Mouse (Mus musculus) heart, embryonic 10.5 days (tissue): ENCODE results near the gene Gli3. TPM values are rescaled to one million over a fixed set of nuclear protein-coding genes. Genes with fewer than 3 reads are reported as not detected.

Experiments
- DNase-seq: peaks from one replicate; pipeline ENCODE4 v3.0.0-alpha.2; 2017; ENCODE audit warnings: low spot score
- H3K27ac ChIP-seq: fragments of 300-500 bp; sonication (generic); 2 replicates; pipeline ENCODE4 v1.5.1; 2016; ENCODE audit warnings: mild to moderate bottlenecking
- H3K27me3 ChIP-seq: fragments of 300-500 bp; sonication (generic); 2 replicates; pipeline ENCODE4 v1.6.1; 2016; ENCODE audit warnings: mild to moderate bottlenecking; ENCODE audit not compliant: poor library complexity, insufficient read depth, severe bottlenecking
- H3K36me3 ChIP-seq: fragments of 300-500 bp; sonication (generic); 2 replicates; pipeline ENCODE4 v1.6.1; 2016; ENCODE audit warnings: mild to moderate bottlenecking, moderate library complexity
- H3K4me1 ChIP-seq: fragments of 300-500 bp; sonication (generic); 2 replicates; pipeline ENCODE4 v1.6.1; 2016; ENCODE audit warnings: mild to moderate bottlenecking
- H3K4me3 ChIP-seq: fragments of 300-500 bp; sonication (generic); 2 replicates; pipeline ENCODE4 v1.5.1; 2016; ENCODE audit warnings: mild to moderate bottlenecking, moderate library complexity
- H3K9me3 ChIP-seq: fragments of 300-500 bp; sonication (generic); 2 replicates; pipeline ENCODE4 v1.6.1; 2016; ENCODE audit warnings: mild to moderate bottlenecking, moderate library complexity
- WGBS: fragments of 180-500 bp; shearing (Covaris S2); methylation state at CpG from one replicate; pipeline ENCODE4 v1.1.7; 2016; 5-methylcytosine and 5-hydroxymethylcytosine counted together
- polyA plus RNA-seq: library from polyadenylated mRNA; unstranded; fragments of >200 nt; fragmentation: Nextera tagmentation; extraction: Ambion mirVana; gene quantifications from 2 replicates; pipeline ENCODE4 v1.2.1, GENCODE M21; 2016

The Gli3 gene
- polyA plus RNA-seq, 1 experiment from 2014 or later, result 16.7 TPM

DNA sequence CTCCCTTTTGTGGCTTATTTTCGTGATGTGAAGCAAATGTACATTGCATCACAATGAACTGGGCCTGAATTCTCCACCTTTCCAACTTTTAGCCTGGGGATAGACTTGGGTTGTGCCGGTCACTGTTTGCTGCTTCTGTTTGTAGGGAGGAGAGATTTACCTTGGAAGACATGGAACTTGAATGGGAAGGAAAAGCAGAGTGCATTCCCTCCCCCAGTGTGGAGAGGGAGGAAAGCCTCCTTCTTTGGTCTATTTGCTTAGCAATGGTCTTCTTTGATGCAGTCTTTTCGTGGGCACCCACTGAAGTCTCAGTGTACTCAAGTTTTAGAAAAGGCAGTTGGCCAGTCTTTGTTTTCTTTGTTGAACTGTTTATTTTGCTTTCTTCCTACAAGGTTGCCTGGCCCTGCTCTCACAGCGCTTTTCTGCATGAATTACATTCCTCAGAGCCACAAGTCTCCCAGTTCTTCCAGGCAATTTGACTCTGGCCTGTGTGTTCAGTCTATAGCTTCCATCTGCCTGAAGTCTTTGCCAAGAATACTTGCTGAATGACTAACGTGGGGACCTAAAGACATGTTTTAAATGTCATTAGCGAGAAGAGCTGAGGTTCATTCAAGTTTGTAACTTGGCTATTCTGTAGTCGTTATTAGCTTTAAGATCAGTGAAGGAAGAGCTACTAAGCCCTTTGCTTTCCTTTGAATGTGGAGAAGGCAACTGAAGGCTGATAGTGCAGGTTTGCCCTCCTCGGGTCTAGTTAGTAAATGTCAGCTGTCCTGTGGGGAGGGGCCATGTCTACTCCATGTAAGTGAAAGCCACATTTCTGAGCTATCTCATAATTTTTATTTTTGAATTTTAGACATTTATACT, 161.7 kb downstream of the Gli3 start:
- Histone ChIP-seq H3K27ac (no peak overlapping the region), H3K4me1 (no peaks in the 10 kb centered on the region), H3K9me3 (no peaks in the 10 kb centered on the region), H3K36me3 (no peaks in the 10 kb centered on the region), H3K27me3 (peaks cover 6% of the 10 kb centered on the region; the same call in 1 of the 2 replicates), H3K4me3 (no peak overlapping the region)
- 47% methylated on average over 8 of the region's 8 CpGs for WGBS
- DNase-seq, result no peak

- DNase-seq, result no peak
- Histone ChIP-seq H3K9me3 (no peaks in the 10 kb centered on the region), H3K4me3 (no peak overlapping the region), H3K4me1 (no peaks in the 10 kb centered on the region), H3K27me3 (no peaks in the 10 kb centered on the region), H3K36me3 (0 out of 2 replicates have a peak, but pooled peaks cover 4% of the 10 kb centered on the region), H3K27ac (no peak overlapping the region)
- 96% methylated on average over 1 of the region's 1 CpGs for WGBS
These were observed 178.5 kb downstream of the Gli3 start for GRCm38 (mm10) chr13:15641548-15641947.

GRCm38 (mm10) chr13:15660502-15660901, 197.5 kb downstream of the Gli3 start:
- DNase-seq, result no peak

GRCm38 (mm10) chr13:15662375-15662774, 199.3 kb downstream of the Gli3 start:
- H3K27me3 ChIP-seq, result peaks cover 58% of the 10 kb centered on the region
- H3K36me3 ChIP-seq, result peaks cover 11% of the 10 kb centered on the region
- 61% methylated on average over 10 of the region's 10 CpGs for WGBS
- peaks cover 22% of the 10 kb centered on the region for H3K4me1 ChIP-seq
- H3K27ac ChIP-seq, result no peak overlapping the region
- no peaks in the 10 kb centered on the region for H3K9me3 ChIP-seq
- H3K4me3 ChIP-seq, result no peak overlapping the region
- DNase-seq, result no peak

More at GRCm38 (mm10) chr13:15660502-15660901, 197.5 kb downstream of the Gli3 start:
- Histone ChIP-seq H3K4me1 (peaks cover 11% of the 10 kb centered on the region), H3K36me3 (peaks cover 11% of the 10 kb centered on the region), H3K27ac (no peak overlapping the region), H3K9me3 (no peaks in the 10 kb centered on the region), H3K27me3 (peaks cover 41% of the 10 kb centered on the region), H3K4me3 (no peak overlapping the region)
- WGBS, result 69% methylated on average over 5 of the region's 5 CpGs

DNA sequence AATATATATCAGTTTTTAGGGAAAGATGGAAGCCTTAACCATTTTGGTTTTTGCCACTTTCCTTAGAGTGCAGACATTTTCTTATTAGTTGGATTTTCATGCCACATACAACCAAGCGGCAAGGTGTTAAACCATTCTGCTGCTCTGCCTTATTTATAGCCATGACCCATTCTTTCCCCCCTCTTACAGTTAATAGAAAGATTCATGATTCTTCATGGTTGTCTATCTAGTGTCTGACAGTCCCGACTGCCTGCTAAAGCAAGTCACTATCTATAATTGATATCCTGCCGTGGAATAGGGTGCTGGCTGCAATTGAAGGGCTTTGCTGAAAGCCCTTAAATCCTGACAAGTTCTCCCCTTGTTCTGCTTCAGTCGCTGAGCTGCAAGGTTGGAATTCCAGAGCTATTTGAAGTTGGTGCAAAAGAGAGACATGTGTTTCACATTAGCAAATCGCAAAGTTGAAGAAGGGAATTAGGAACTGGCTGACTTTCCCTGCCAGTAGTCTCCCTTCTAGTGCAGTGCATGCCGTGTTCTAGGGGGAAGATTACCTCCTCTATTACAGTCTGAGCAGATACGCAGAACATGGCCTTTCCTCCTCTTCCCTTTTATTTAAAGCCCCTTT, 201.7 kb downstream of the Gli3 start:
- peaks cover 10% of the 10 kb centered on the region for H3K36me3 ChIP-seq
- no peak for DNase-seq

DNA sequence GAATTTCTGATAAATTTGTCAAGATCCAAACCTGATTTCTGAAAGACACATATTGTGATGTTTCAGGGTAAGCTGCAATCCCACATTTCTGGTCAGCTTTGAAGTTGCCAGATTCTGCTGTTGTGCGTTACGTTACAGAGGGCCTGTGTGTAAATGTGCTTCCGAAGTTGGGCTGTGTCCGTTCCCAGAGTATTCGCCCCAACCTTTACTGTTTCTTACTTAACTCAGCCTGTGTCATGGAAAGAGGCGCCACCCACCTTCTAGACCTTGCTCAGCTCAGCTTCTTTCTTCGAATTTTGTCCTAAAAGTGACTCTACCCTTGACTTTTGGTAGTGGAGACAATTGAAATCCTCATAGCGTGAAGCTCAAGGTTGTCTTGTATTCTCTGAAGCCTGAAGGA, 202.5 kb downstream of the Gli3 start:
- Histone ChIP-seq H3K4me1 (peaks cover 25% of the 10 kb centered on the region), H3K4me3 (no peak overlapping the region), H3K27ac (no peak overlapping the region), H3K36me3 (0 out of 2 replicates have a peak, but pooled peaks cover 3% of the 10 kb centered on the region), H3K9me3 (no peaks in the 10 kb centered on the region), H3K27me3 (peaks cover 74% of the 10 kb centered on the region; the same call in 1 of the 2 replicates)
- DNase-seq, result no peak
- WGBS, result 79% methylated on average over 8 of the region's 8 CpGs

More for the DNA sequence above, 201.7 kb downstream of the Gli3 start:
- no peak overlapping the region for H3K27ac ChIP-seq
- WGBS, result 22% methylated on average over 7 of the region's 7 CpGs
- no peaks in the 10 kb centered on the region for H3K9me3 ChIP-seq
- peaks cover 25% of the 10 kb centered on the region for H3K4me1 ChIP-seq
- no peak overlapping the region for H3K4me3 ChIP-seq
- peaks cover 74% of the 10 kb centered on the region for H3K27me3 ChIP-seq

- H3K4me3 ChIP-seq, result no peak overlapping the region
- no peaks in the 10 kb centered on the region for H3K9me3 ChIP-seq
- no peak for DNase-seq
- no peaks in the 10 kb centered on the region for H3K36me3 ChIP-seq
- no peak overlapping the region for H3K27ac ChIP-seq
- peaks cover 15% of the 10 kb centered on the region for H3K4me1 ChIP-seq
- H3K27me3 ChIP-seq, result peaks cover 57% of the 10 kb centered on the region; the same call in 1 of the 2 replicates
- WGBS, result 64% methylated on average over 9 of the region's 9 CpGs
These were observed 207.3 kb downstream of the Gli3 start for GRCm38 (mm10) chr13:15670144-15670961.

- Histone ChIP-seq H3K27ac (no peak overlapping the region), H3K36me3 (no peaks in the 10 kb centered on the region), H3K4me3 (no peak overlapping the region), H3K4me1 (peaks cover 10% of the 10 kb centered on the region), H3K9me3 (no peaks in the 10 kb centered on the region), H3K27me3 (peaks cover 52% of the 10 kb centered on the region; the same call in 1 of the 2 replicates)
- DNase-seq, result no peak
- 52% methylated on average over 4 of the region's 4 CpGs for WGBS
These were observed 207.9 kb downstream of the Gli3 start for GRCm38 (mm10) chr13:15670962-15671313.

GRCm38 (mm10) chr13:15675480-15675879, 212.4 kb downstream of the Gli3 start:
- no peak overlapping the region for H3K27ac ChIP-seq
- DNase-seq, result no peak
- no peaks in the 10 kb centered on the region for H3K36me3 ChIP-seq
- no peak overlapping the region for H3K4me3 ChIP-seq
- no peaks in the 10 kb centered on the region for H3K4me1 ChIP-seq
- no peaks in the 10 kb centered on the region for H3K9me3 ChIP-seq
- peaks cover 18% of the 10 kb centered on the region; the same call in 1 of the 2 replicates for H3K27me3 ChIP-seq

- 79% methylated on average over 4 of the region's 4 CpGs for WGBS
- H3K36me3 ChIP-seq, result no peaks in the 10 kb centered on the region
- no peak for DNase-seq
These were observed 214.2 kb downstream of the Gli3 start for GRCm38 (mm10) chr13:15677106-15677760.

GRCm38 (mm10) chr13:15681530-15681929, 218.5 kb downstream of the Gli3 start:
- H3K36me3 ChIP-seq, result no peaks in the 10 kb centered on the region
- peaks cover 5% of the 10 kb centered on the region; the same call in 1 of the 2 replicates for H3K27me3 ChIP-seq
- H3K4me3 ChIP-seq, result no peak overlapping the region
- no peaks in the 10 kb centered on the region for H3K9me3 ChIP-seq
- DNase-seq, result no peak
- H3K27ac ChIP-seq, result no peak overlapping the region
- WGBS, result 81% methylated on average over 1 of the region's 1 CpGs
- H3K4me1 ChIP-seq, result no peaks in the 10 kb centered on the region

More at GRCm38 (mm10) chr13:15677106-15677760, 214.2 kb downstream of the Gli3 start:
- H3K27me3 ChIP-seq, result peaks cover 16% of the 10 kb centered on the region; the same call in 1 of the 2 replicates
- H3K4me1 ChIP-seq, result no peaks in the 10 kb centered on the region
- no peaks in the 10 kb centered on the region for H3K9me3 ChIP-seq
- H3K4me3 ChIP-seq, result no peak overlapping the region
- H3K27ac ChIP-seq, result no peak overlapping the region

DNA sequence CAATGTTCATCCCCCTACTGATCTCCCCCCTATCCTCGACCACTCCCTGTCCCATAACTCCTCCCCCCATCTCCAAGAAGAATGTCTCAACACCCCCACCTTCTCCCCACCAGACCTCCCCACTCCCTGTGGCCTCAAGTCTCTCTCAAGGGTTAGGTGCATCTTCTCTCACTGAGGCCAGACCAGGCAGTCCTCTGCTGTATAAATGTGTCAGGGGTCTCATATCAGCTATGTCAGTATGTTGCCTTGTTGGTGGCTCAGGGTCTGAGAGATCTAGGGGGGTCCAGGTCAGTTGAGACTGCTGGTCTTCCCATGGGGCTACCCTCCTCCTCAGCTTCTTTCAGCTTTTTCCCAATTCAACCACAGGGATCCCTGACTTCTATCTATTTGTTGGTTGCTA, 220.0 kb downstream of the Gli3 start:
- Histone ChIP-seq H3K4me1 (no peaks in the 10 kb centered on the region), H3K4me3 (no peak overlapping the region), H3K27ac (no peak overlapping the region), H3K9me3 (no peaks in the 10 kb centered on the region), H3K36me3 (no peaks in the 10 kb centered on the region), H3K27me3 (no peaks in the 10 kb centered on the region)
- no peak for DNase-seq
- WGBS, result 40% methylated on average over 1 of the region's 1 CpGs
